Mouse (Mus musculus) thymus, adult 2 months (tissue): Measurements from ENCODE around the gene Spon1.

ENCODE experiments used
- CTCF ChIP-seq: fragments of 200-500 bp; IDR thresholded peaks from 2 replicates; pipeline ENCODE4 v1.5.1; 2012; ENCODE audit warnings: mild to moderate bottlenecking, control low read depth, low read length, moderate library complexity, borderline replicate concordance; ENCODE audit not compliant: control insufficient read depth, poor library complexity, insufficient read depth; ENCODE audit errors: extremely low read depth
- POLR2A ChIP-seq: fragments of 200-500 bp; IDR thresholded peaks from 2 replicates; pipeline ENCODE4 v1.6.1; 2012; ENCODE audit warnings: mild to moderate bottlenecking, low read length, control low read depth, moderate library complexity; ENCODE audit not compliant: control insufficient read depth, poor library complexity, insufficient read depth; ENCODE audit errors: extremely low read depth

DNA sequence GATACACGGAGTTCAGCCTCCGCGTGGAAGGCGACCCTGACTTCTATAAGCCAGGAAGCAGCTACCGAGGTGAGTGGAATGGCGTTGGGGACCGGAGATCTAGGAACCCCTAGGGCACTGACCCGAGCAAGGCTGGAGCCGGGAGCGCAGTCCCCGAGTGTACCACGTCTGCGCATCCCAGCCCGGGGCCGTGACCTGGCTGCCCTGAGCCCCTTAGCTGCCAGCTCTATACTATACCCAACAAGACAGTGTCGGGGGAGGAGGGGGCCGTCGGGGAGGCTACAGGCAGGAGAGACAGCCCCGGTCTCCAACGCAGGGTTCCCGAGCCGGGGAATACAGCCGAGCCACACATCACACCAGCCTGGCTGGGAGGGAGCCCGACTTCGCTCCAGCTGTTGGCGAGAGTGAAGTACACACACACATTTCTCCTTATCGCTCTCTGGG lies 722 bp downstream of the Spon1 start:
- TF ChIP-seq CTCF (no peak), POLR2A (no peak)
